Mouse (Mus musculus) limb, embryonic 14.5 days (tissue): ENCODE data around the gene Itgb3. TPM values are rescaled to one million over a fixed set of nuclear protein-coding genes. Genes with fewer than 3 reads are reported as not detected.

ENCODE experiments used
- ATAC-seq: fragments of 200-750 bp; cut with Nextera tagmentation; 2 replicates; pipeline ENCODE4 v1.8.0; 2017; ENCODE audit warnings: low read depth, moderate number of reproducible peaks, moderate TSS enrichment; ENCODE audit not compliant: low FRiP score
- DNase-seq: peaks from one replicate; pipeline ENCODE4 v3.0.0-alpha.2; 2015; ENCODE audit warnings: low spot score
- H3K27ac ChIP-seq: fragments of 300-500 bp; sonication (generic); replicated peaks from 2 replicates; pipeline ENCODE4 v1.5.1; 2014; ENCODE audit warnings: low read depth, mild to moderate bottlenecking, low read length, moderate library complexity, mixed read lengths
- H3K27me3 ChIP-seq: fragments of 300-500 bp; sonication (generic); 2 replicates; pipeline ENCODE4 v1.6.1; 2014; ENCODE audit warnings: low read length, mixed read lengths; ENCODE audit not compliant: control insufficient read depth, insufficient read depth
- H3K36me3 ChIP-seq: fragments of 300-500 bp; sonication (generic); 2 replicates; pipeline ENCODE4 v1.6.1; 2014; ENCODE audit warnings: mild to moderate bottlenecking, low read length, moderate library complexity, mixed read lengths; ENCODE audit not compliant: control insufficient read depth, insufficient read depth
- H3K4me1 ChIP-seq: fragments of 300-500 bp; sonication (generic); 2 replicates; pipeline ENCODE4 v1.6.1; 2014; ENCODE audit warnings: antibody characterized with exemption, low read length, mixed read lengths; ENCODE audit not compliant: control insufficient read depth, insufficient read depth
- H3K4me2 ChIP-seq: fragments of 300-500 bp; sonication (generic); replicated peaks from 2 replicates; pipeline ENCODE4 v1.6.1; 2014; ENCODE audit warnings: low read depth, mild to moderate bottlenecking, low read length, moderate library complexity; ENCODE audit not compliant: severe bottlenecking
- H3K4me3 ChIP-seq: fragments of 300-500 bp; sonication (generic); replicated peaks from 2 replicates; pipeline ENCODE4 v1.5.1; 2014; ENCODE audit warnings: low read length
- H3K9ac ChIP-seq: fragments of 300-500 bp; sonication (generic); 2 replicates; pipeline ENCODE4 v1.6.1; 2014; ENCODE audit warnings: mild to moderate bottlenecking, low read depth, low read length, moderate library complexity; ENCODE audit not compliant: severe bottlenecking
- H3K9me3 ChIP-seq: fragments of 300-500 bp; sonication (generic); 2 replicates; pipeline ENCODE4 v1.6.1; 2016; ENCODE audit warnings: low read length; ENCODE audit not compliant: control insufficient read depth
- POLR2A ChIP-seq: fragments of 200-500 bp; IDR thresholded peaks from 2 replicates; pipeline ENCODE4 v1.8.0; 2012; ENCODE audit warnings: inconsistent platforms, mild to moderate bottlenecking, moderate library complexity, borderline replicate concordance; ENCODE audit not compliant: insufficient read depth, insufficient read length; ENCODE audit errors: extremely low read depth
- WGBS: fragments of 180-500 bp; shearing (Covaris S2); extraction: QIAGEN DNeasy Blood & Tissue Kit; methylation state at CpG from one replicate; pipeline ENCODE4 v1.1.7; 2014; 5-methylcytosine and 5-hydroxymethylcytosine counted together
- polyA plus RNA-seq, 2 experiments: library from polyadenylated mRNA; depleted of rRNA in 1 of 2; stranded (reverse) in 1 of 2; unstranded in 1 of 2; fragments of >200 nt; fragmentation: Nextera tagmentation in 1 of 2; extraction: Ambion mirVana in 1 of 2; gene quantifications; 2 replicates each; pipeline versions ENCODE4 v1.2.1 to v1.2.3; 2012 to 2014

The Itgb3 gene
- polyA plus RNA-seq, 2 experiments, result 1.4 to 2.9 TPM

DNA sequence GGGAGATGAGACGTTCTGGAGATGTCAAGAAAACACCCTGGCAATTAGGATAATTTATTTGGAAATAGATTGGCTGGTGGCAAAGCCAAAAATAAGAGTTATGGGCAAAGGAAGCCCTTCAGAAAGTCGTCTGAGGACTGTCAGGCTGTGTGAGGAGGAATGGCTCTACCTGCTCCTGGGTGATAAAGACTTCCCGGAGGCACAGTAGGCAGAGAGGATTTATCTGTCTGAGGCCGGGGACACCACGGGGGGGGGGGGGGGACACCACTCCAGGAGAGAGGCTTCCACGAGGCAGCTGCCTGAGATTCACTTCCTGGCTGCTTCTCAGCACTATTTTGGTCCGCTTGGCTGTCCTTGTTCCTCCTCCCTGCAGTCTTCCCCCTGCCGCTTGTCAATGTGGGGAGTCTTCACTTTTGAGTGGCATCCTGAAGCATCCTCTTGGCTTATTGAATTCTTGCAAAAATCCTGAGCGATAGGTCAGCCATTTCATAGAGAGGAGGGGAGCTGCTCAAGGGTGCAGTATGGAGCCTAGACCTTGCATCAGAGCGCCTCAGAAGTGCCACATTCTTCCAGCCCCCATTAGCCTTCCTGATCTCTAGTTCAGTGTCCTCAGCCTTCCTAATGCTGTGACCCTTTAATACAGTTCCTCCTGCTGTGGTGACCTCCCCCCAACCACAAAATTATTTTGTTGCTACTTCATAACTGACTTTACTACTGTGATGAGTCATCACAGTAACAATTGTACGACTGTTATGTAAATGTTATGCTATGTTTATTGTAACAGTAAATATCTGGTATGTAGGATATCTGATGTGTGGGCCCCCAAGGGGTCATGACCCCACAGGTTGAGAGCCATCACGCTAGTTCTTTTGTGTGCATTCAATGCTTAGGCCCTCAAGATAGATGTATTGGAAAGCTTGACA lies 14.5 kb downstream of the Itgb3 start:
- no peak for TF ChIP-seq POLR2A
- Histone ChIP-seq H3K4me3 (no peak overlapping the region), H3K36me3 (no peaks in the 10 kb centered on the region), H3K27me3 (no peaks in the 10 kb centered on the region), H3K4me2 (no peak overlapping the region), H3K4me1 (peaks cover 15% of the 10 kb centered on the region), H3K9ac (no peak overlapping the region), H3K9me3 (no peaks in the 10 kb centered on the region), H3K27ac (no peak overlapping the region)
- DNase-seq (no peak), ATAC-seq (no peak)
- 51% methylated on average over 12 of the region's 12 CpGs for WGBS

DNA sequence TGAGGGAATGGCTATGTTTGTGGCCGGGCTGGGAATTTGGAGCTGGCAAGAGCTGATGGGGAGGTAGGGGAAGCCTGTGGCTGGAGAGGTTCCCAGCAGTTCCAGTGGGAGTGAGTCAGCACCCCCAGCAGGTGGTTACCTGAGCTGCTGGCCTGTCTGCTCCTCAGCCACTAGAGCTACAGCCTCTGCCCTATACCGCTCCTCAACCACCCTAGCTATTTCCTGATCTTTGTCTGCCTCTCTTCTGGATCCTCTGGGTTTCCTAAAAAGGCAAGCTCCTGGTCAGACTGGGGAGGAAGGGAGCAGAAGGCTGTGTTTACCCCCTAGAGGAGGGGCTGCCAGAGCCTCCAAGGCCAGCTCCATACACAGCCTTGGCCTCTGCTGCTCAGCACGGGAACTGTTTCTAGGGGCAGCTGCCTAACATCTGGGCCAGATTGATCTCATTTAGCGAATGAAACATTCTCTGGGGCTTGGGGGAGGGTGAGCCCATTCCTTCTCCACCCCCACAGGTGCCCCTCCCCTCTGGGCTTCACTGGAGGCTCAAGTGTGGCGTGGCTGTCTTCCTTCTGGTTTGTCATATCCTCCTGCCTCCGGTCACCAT lies 17.1 kb downstream of the Itgb3 start:
- Histone ChIP-seq H3K4me2 (no peak overlapping the region), H3K9me3 (no peaks in the 10 kb centered on the region), H3K27ac (peak overlapping the region; percentile 41), H3K4me1 (peaks cover 15% of the 10 kb centered on the region), H3K9ac (no peak overlapping the region), H3K4me3 (no peak overlapping the region), H3K27me3 (no peaks in the 10 kb centered on the region), H3K36me3 (no peaks in the 10 kb centered on the region)
- TF ChIP-seq POLR2A, result no peak
- ATAC-seq (peak; percentile 58), DNase-seq (peak; percentile 52)
- WGBS, result 25% methylated on average over 6 of the region's 6 CpGs

DNA sequence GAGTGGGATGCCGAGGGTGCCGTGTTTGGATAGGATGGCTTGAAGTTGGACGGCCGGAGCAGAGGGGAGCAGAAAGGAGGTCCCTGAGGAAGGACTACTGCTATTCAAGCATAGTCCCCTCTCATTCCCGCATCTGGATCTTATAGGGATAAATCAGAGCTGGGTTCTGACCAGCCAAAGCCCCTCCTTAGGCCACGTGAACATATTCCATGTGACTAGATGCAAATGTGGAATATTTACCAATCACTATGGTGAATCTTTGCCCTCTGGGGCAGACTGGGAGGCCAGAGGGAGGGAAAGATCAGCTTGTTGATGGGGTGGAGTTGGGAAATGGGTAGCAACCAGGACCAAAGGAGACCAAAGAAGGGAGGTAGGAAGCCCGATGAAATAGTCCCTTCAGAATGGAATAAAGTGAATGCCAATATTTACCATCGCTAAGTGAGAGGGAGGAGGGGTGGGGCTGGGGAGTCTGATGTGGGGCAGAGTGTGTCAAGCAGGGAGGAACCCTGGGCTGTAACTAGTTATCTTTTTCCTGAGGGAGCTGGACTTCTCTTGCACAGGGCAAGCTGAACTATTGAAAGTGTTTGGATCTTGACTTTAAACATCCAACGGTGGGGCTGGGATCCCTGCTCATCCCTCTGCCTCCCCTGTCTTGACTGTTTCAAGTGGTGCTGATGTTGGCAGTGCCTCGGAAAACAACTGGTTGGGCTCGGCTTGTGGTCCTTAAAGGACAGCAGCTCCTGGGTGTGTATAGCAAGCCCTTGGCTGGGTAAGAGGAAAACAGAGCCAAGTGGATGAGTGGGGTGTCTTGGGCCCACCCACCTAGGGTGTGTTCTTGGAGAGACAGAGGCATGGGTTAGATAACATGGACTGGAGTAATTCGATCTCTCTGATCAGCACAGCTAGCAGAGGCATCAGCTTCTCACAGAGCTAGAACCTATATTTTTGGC lies 17.9 kb downstream of the Itgb3 start:
- ATAC-seq, result no peak; the same call in 1 of the 2 replicates
- no peaks in the 10 kb centered on the region for H3K27me3 ChIP-seq
- 26% methylated on average over 12 of the region's 12 CpGs for WGBS
- no peaks in the 10 kb centered on the region for H3K9me3 ChIP-seq
- no peak overlapping the region for H3K4me3 ChIP-seq
- 0 out of 2 replicates have a peak overlapping the region, but pooled peaks have one; percentile 41 for H3K27ac ChIP-seq
- H3K4me1 ChIP-seq, result peaks cover 15% of the 10 kb centered on the region
- TF ChIP-seq POLR2A, result no peak
- no peak overlapping the region for H3K9ac ChIP-seq
- DNase-seq, result peak; percentile 75
- H3K36me3 ChIP-seq, result no peaks in the 10 kb centered on the region
- no peak overlapping the region for H3K4me2 ChIP-seq

DNA sequence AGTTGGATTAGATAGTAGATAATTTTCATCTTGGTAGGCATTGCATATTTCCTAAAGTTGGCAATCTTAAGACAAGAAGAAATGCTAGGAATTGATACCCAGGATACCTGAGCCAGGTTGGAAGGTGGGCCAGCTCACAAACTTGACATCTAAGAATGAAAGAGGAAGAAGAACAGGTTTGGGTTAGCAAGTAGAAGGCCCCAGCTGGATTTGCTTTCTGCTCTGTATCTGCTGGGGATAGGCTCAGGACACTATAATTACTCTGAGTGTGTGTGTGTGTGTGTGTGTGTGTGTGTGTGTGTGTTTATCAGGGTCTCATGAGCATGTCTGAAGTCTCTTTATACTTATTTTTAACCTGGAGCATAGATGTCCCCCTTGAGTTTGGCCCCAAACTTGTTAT lies 18.8 kb downstream of the Itgb3 start:
- peaks cover 15% of the 10 kb centered on the region for H3K4me1 ChIP-seq
- H3K9ac ChIP-seq, result no peak overlapping the region
- no peak overlapping the region for H3K27ac ChIP-seq
- no peak for TF ChIP-seq POLR2A
- H3K4me2 ChIP-seq, result no peak overlapping the region
- H3K4me3 ChIP-seq, result no peak overlapping the region
- no peaks in the 10 kb centered on the region for H3K9me3 ChIP-seq
- DNase-seq, result no peak
- H3K27me3 ChIP-seq, result no peaks in the 10 kb centered on the region
- no peaks in the 10 kb centered on the region for H3K36me3 ChIP-seq
- ATAC-seq, result no peak

DNA sequence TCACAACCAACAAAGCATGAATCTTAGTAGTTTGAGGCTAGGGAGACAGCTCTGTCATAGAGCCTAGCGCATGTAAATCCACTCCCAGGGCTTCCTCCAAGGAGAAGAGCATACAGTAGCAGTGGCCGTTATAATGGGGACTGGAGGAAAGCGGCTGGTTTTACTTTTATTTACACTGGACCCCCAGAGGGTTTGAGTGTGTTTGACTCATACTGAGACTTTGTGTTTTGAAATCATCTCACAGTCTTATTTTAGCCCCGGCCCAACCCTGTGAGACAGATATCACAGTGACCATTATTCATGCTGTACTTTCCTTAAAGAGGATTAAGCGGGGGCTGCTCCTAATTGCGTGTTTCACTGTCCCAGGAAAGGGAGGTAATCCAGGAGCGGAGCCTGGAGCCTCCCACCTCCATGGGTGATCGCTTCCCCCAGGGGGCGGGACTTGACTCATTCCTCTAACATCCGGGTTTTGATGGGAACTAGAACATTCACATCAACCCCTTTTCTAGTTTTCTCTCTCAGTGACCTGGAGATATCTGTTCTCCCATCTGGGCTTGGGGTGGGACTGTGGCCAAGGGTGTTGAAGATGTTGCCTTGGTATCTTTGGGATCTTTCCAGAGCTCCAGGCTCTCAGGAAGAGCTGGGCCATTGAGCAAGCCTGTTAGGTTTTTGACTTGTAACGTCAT lies 20.0 kb downstream of the Itgb3 start:
- H3K4me1 ChIP-seq, result peaks cover 15% of the 10 kb centered on the region
- H3K36me3 ChIP-seq, result no peaks in the 10 kb centered on the region
- no peaks in the 10 kb centered on the region for H3K27me3 ChIP-seq
- DNase-seq, result no peak
- no peak overlapping the region for H3K4me3 ChIP-seq
- WGBS, result 63% methylated on average over 11 of the region's 11 CpGs
- no peak for TF ChIP-seq POLR2A
- no peaks in the 10 kb centered on the region for H3K9me3 ChIP-seq
- no peak overlapping the region for H3K4me2 ChIP-seq
- ATAC-seq, result no peak
- H3K27ac ChIP-seq, result no peak overlapping the region
- H3K9ac ChIP-seq, result no peak overlapping the region
